Mouse (Mus musculus): ENCODE measurements at regions not wholly inside any gene's neighbourhood (a gene's known extent, or its start where the extent isn't known, plus 50 kb on each side); places are given as distances from the start of the nearest gene placed in this dataset.

GRCm38 (mm10) chr1:77226991-77227515 is 287.8 kb downstream of the Epha4 start:
- no peak overlapping the region for H3K4me3 ChIP-seq (ENCODE audit: low read depth, low read length)
- H3K36me3 ChIP-seq (ENCODE audit: control insufficient read depth, insufficient read depth, low read length), result no peaks in the 10 kb centered on the region
- peaks cover 16% of the 10 kb centered on the region for H3K4me1 ChIP-seq (ENCODE audit: control insufficient read depth, insufficient read depth, low read length)
- H3K9me3 ChIP-seq (ENCODE audit: control insufficient read depth, low read length), result no peaks in the 10 kb centered on the region
- H3K9ac ChIP-seq (ENCODE audit: low read depth, low read length), result no peak overlapping the region
- no peaks in the 10 kb centered on the region for H3K27me3 ChIP-seq (replicated peaks; ENCODE audit: control insufficient read depth, insufficient read depth, low read length)
- ATAC-seq (ENCODE audit: low read depth) (peak; percentile 47; the same call in 1 of the 2 replicates), DNase-seq (ENCODE audit: low spot score) (peak; percentile 78)
- WGBS, result 7% methylated on average over 12 of the region's 12 CpGs
- H3K4me2 ChIP-seq (ENCODE audit: low read depth, low read length), result peak overlapping the region; percentile 43
- peak overlapping the region; percentile 25 for H3K27ac ChIP-seq (replicated peaks; ENCODE audit: low read depth, low read length)

DNA sequence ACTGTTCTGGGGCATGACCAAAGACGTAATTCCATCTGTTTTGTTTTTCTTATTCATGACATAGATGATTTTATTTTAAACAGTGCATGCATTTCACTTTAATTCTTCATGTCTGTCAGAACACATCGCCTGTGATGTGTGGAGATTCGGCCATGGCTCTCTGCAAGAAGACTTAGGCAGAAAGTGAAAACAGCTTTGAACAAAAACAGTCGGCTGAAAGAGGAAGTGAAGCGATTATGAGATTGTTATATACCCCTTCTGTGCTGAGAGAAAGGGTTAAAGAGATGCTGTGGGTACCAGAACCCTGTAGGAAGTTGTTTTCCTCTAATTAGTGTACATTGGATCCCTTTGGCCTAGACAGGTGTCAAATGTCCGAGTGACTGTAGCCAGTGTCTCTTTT is 287.1 kb downstream of the Epha4 start:
- no peak overlapping the region for H3K9ac ChIP-seq (ENCODE audit: low read depth, low read length)
- ATAC-seq (ENCODE audit: low read depth) (no peak), DNase-seq (ENCODE audit: low spot score) (peak; percentile 72)
- 20% methylated on average over 6 of the region's 6 CpGs for WGBS
- H3K4me2 ChIP-seq (ENCODE audit: low read depth, low read length), result peak overlapping the region; percentile 43
- H3K36me3 ChIP-seq (ENCODE audit: control insufficient read depth, insufficient read depth, low read length), result no peaks in the 10 kb centered on the region
- no peaks in the 10 kb centered on the region for H3K9me3 ChIP-seq (ENCODE audit: control insufficient read depth, low read length)
- H3K27ac ChIP-seq (replicated peaks; ENCODE audit: low read depth, low read length), result no peak overlapping the region
- no peaks in the 10 kb centered on the region for H3K27me3 ChIP-seq (replicated peaks; ENCODE audit: control insufficient read depth, insufficient read depth, low read length)
- no peak overlapping the region for H3K4me3 ChIP-seq (ENCODE audit: low read depth, low read length)
- peaks cover 16% of the 10 kb centered on the region for H3K4me1 ChIP-seq (ENCODE audit: control insufficient read depth, insufficient read depth, low read length)

DNA sequence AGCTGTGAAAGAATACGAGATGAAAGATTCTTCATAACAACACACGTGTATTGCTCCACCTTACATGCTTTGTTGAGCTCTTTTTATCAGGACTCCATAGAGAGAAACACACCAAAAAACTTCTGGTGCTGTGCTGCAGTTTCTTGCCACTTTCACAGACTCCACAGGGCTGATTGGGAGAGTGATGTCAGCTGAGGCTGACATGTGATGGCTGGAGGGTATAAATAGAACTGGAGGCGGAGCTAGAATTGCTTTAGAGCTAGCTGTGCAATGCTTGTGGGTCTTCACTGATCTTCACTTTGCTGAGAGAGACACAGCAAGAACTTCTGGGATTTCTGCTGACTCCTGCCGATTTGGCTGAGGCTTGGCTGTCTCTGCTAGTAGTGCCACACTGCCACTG is 285.3 kb downstream of the Epha4 start:
- Histone ChIP-seq H3K27me3 (replicated peaks; ENCODE audit: control insufficient read depth, insufficient read depth, low read length) (no peaks in the 10 kb centered on the region), H3K9me3 (ENCODE audit: control insufficient read depth, low read length) (no peaks in the 10 kb centered on the region), H3K4me2 (ENCODE audit: low read depth, low read length) (no peak overlapping the region), H3K4me3 (ENCODE audit: low read depth, low read length) (no peak overlapping the region), H3K9ac (ENCODE audit: low read depth, low read length) (no peak overlapping the region), H3K27ac (replicated peaks; ENCODE audit: low read depth, low read length) (no peak overlapping the region), H3K36me3 (ENCODE audit: control insufficient read depth, insufficient read depth, low read length) (no peaks in the 10 kb centered on the region), H3K4me1 (ENCODE audit: control insufficient read depth, insufficient read depth, low read length) (peaks cover 16% of the 10 kb centered on the region)
- ATAC-seq (ENCODE audit: low read depth), result no peak
- WGBS, result 76% methylated on average over 4 of the region's 4 CpGs
- DNase-seq (ENCODE audit: low spot score), result peak; percentile 11

- ATAC-seq (ENCODE audit: low read depth) (no peak), DNase-seq (ENCODE audit: low spot score) (no peak)
- Histone ChIP-seq H3K9me3 (ENCODE audit: control insufficient read depth, low read length) (no peaks in the 10 kb centered on the region), H3K4me1 (ENCODE audit: control insufficient read depth, insufficient read depth, low read length) (0 out of 2 replicates have a peak, but pooled peaks cover 3% of the 10 kb centered on the region), H3K4me2 (ENCODE audit: low read depth, low read length) (no peak overlapping the region), H3K36me3 (ENCODE audit: control insufficient read depth, insufficient read depth, low read length) (no peaks in the 10 kb centered on the region), H3K9ac (ENCODE audit: low read depth, low read length) (no peak overlapping the region), H3K27ac (replicated peaks; ENCODE audit: low read depth, low read length) (no peak overlapping the region), H3K4me3 (ENCODE audit: low read depth, low read length) (no peak overlapping the region), H3K27me3 (replicated peaks; ENCODE audit: control insufficient read depth, insufficient read depth, low read length) (no peaks in the 10 kb centered on the region)
- 76% methylated on average over 4 of the region's 4 CpGs for WGBS
These were observed 281.9 kb downstream of the Epha4 start for GRCm38 (mm10) chr1:77233010-77233409.

DNA sequence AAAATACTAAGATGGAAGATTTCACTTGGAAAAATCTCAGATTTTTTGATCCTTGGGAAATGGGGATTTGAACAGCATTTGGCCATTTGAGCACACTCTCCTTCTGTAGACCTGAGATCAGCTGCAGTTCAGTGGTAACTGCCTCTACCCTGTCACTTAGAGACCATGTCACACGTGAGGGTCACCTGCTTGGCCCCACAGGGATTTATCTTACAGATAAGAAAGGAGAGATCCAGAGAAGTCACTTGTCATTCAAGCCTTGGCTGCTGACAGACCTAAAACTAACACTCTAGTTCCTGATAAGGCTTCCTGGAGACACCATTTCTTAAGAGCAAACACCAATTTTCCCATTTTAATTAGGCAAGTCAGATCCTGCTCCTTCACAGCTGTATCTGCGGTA is 270.2 kb downstream of the Epha4 start:
- Histone ChIP-seq H3K4me2 (ENCODE audit: low read depth, low read length) (no peak overlapping the region), H3K27ac (replicated peaks; ENCODE audit: low read depth, low read length) (no peak overlapping the region), H3K4me3 (ENCODE audit: low read depth, low read length) (no peak overlapping the region), H3K36me3 (ENCODE audit: control insufficient read depth, insufficient read depth, low read length) (no peaks in the 10 kb centered on the region), H3K4me1 (ENCODE audit: control insufficient read depth, insufficient read depth, low read length) (no peaks in the 10 kb centered on the region; the same call in 1 of the 2 replicates), H3K9me3 (ENCODE audit: control insufficient read depth, low read length) (no peaks in the 10 kb centered on the region), H3K27me3 (replicated peaks; ENCODE audit: control insufficient read depth, insufficient read depth, low read length) (no peaks in the 10 kb centered on the region), H3K9ac (ENCODE audit: low read depth, low read length) (no peak overlapping the region)
- 52% methylated on average over 2 of the region's 2 CpGs for WGBS
- ATAC-seq (ENCODE audit: low read depth), result no peak
- DNase-seq (ENCODE audit: low spot score), result no peak

GRCm38 (mm10) chr1:77246047-77246446 is 268.8 kb downstream of the Epha4 start:
- Histone ChIP-seq H3K27me3 (replicated peaks; ENCODE audit: control insufficient read depth, insufficient read depth, low read length) (no peaks in the 10 kb centered on the region), H3K27ac (replicated peaks; ENCODE audit: low read depth, low read length) (no peak overlapping the region), H3K4me3 (ENCODE audit: low read depth, low read length) (no peak overlapping the region), H3K9me3 (ENCODE audit: control insufficient read depth, low read length) (no peaks in the 10 kb centered on the region), H3K9ac (ENCODE audit: low read depth, low read length) (no peak overlapping the region), H3K4me1 (ENCODE audit: control insufficient read depth, insufficient read depth, low read length) (no peaks in the 10 kb centered on the region; the same call in 1 of the 2 replicates), H3K36me3 (ENCODE audit: control insufficient read depth, insufficient read depth, low read length) (no peaks in the 10 kb centered on the region), H3K4me2 (ENCODE audit: low read depth, low read length) (no peak overlapping the region)
- WGBS, result 52% methylated on average over 3 of the region's 3 CpGs
- no peak for DNase-seq (ENCODE audit: low spot score)
- no peak for ATAC-seq (ENCODE audit: low read depth)

- no peak overlapping the region for H3K9ac ChIP-seq (ENCODE audit: low read depth, low read length)
- H3K4me2 ChIP-seq (ENCODE audit: low read depth, low read length), result no peak overlapping the region
- H3K27me3 ChIP-seq (replicated peaks; ENCODE audit: control insufficient read depth, insufficient read depth, low read length), result no peaks in the 10 kb centered on the region
- peak; percentile 38; the same call in 1 of the 2 replicates for ATAC-seq (ENCODE audit: low read depth)
- no peak overlapping the region for H3K27ac ChIP-seq (replicated peaks; ENCODE audit: low read depth, low read length)
- peak; percentile 78 for DNase-seq (ENCODE audit: low spot score)
- 36% methylated on average over 6 of the region's 6 CpGs for WGBS
- H3K9me3 ChIP-seq (ENCODE audit: control insufficient read depth, low read length), result no peaks in the 10 kb centered on the region
- no peak overlapping the region for H3K4me3 ChIP-seq (ENCODE audit: low read depth, low read length)
- no peaks in the 10 kb centered on the region for H3K36me3 ChIP-seq (ENCODE audit: control insufficient read depth, insufficient read depth, low read length)
- H3K4me1 ChIP-seq (ENCODE audit: control insufficient read depth, insufficient read depth, low read length), result peaks cover 21% of the 10 kb centered on the region
These were observed 260.6 kb downstream of the Epha4 start for GRCm38 (mm10) chr1:77254276-77254675.

DNA sequence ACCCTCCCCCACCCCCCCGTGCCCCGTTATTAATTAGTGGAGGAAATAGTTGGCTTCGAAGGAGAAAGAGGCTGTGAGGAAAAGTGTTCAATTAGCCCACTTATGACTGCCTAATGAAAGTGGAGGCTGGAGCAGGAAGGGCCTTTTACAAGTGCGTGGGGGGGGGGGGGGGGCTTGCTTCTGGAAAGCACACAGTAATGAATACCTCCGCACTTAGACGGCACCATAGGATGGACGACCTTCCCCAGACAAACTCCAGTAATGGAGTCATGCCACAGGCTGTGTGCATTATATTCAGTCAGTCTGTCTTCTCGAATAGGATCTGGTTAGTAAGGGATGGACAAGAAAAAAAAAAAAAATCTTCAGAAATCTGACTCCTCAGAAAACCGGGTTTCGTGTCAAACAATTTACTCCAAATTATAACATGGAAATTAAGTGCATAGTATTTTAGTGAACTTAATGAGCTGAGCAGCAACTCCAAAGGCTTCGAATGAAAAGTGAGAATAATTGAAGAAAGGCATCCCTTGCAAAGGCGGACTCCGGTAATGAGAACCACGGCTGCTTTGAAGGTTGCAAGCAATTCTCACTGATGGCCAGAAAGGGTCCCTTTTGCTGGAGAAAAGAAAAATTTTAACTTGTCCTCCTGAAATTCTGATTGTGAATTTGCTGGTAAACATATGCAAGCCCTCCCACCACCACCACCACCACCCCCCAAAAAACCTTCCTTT is 258.6 kb downstream of the Epha4 start:
- Histone ChIP-seq H3K27ac (replicated peaks; ENCODE audit: low read depth, low read length) (no peak overlapping the region), H3K9ac (ENCODE audit: low read depth, low read length) (no peak overlapping the region), H3K4me2 (ENCODE audit: low read depth, low read length) (no peak overlapping the region), H3K9me3 (ENCODE audit: control insufficient read depth, low read length) (no peaks in the 10 kb centered on the region), H3K4me3 (ENCODE audit: low read depth, low read length) (no peak overlapping the region), H3K36me3 (ENCODE audit: control insufficient read depth, insufficient read depth, low read length) (no peaks in the 10 kb centered on the region), H3K27me3 (replicated peaks; ENCODE audit: control insufficient read depth, insufficient read depth, low read length) (no peaks in the 10 kb centered on the region), H3K4me1 (ENCODE audit: control insufficient read depth, insufficient read depth, low read length) (peaks cover 25% of the 10 kb centered on the region)
- 37% methylated on average over 14 of the region's 14 CpGs for WGBS
- no peak for ATAC-seq (ENCODE audit: low read depth)
- no peak for DNase-seq (ENCODE audit: low spot score)
